Mouse (Mus musculus): ENCODE results near the gene Prss45.
A peak's percentile ranks its signal among the peaks of the same experiment; 100 is the strongest.

Gene Prss45

DNA sequence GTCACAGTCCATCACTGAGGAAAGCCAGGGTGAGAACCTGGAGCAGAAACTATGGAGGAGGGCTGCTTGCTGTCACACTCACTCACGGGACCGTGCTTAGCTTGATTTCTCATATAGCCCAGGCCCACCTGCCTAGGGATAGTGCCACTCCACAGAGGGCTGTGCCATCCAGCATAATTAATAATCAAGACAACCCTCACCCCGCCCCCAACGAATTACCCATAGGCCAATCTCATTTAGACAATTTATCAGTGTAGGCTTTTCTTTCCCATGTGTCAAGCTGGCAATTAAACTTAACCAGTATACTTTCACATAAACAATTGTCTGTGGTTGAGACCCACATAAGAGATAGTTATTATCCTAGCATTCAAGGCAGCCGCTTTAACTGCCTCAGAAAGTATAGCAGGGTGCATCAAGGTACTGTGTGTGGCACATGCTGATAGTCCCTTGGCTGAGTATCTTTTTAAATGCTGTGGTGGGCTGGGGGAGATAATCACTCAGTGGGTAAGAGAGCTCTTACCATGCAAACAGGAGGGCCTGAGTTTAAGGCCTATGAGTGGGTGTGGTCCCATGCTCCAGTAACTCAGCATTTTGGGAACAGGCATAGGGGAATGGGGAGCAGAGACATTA, 24.7 kb downstream of the Prss45 start:
- no peak for DNase-seq

DNA sequence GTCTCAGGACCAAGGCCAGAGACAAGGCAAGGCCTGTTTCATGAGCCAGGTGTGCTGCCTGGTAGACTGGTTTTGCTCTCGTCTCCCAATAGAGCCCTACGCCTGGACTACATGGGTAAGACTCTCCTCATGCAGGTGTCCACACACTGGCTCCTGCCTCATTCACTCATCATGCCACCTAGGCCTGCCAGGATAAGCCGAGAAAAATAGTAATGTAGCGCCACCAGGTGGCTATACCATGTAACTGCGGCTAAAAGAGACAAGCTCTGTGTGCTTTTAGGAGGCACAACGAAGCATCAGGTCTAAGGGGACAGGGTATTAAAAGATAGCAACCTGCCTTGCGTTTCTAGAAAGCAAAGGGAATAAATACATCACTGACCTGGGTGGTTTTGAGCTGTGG, 36.6 kb downstream of the Prss45 start:
- DNase-seq = peak; percentile 66

DNA sequence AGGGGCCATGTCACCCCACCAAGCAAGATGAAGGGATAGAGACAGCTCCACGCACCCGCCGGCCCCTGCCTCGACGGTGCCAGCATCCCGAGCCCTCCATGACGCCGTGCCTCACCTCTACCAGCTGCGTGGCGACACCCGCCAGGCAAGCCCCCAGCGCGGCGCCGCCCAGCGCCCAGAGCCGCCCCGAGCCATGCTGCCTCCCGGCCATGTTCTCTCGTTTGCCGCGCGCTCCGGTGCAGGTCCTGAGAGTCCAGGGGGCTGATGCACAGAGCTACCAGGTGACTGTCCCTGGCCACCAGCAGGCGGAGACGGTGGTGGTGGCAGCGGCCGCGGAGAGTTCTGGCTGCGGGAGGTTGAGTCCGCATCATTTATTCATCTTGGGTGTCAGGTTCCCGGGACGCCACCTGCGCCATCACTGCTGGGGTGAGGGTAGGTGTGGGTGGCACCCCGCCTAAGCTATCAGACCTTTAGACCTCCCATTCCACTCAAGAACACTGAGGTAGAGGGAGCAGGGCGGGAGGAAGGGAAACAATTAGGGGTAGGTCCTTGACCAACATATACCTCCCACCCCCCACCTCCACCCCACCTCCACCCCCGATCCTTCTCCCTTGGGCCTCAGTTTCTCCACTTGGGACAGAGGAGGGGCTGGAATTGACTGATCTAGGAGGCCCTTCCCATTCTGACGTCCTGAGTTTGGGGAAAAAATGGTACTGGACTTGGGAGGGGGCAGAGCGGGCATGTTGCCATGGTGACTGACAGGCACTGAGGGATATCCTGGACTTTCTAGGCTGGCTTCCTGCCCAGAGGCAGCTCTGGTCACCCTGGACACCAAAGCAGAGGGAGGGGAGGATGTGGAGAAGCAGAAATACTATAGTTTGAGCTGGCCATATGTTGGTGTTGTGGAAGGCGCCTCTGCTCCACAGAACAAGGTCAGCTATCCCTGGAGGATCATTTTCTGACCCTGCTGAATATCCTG, 39.6 kb downstream of the Prss45 start:
- DNase-seq = peak; percentile 43

DNA sequence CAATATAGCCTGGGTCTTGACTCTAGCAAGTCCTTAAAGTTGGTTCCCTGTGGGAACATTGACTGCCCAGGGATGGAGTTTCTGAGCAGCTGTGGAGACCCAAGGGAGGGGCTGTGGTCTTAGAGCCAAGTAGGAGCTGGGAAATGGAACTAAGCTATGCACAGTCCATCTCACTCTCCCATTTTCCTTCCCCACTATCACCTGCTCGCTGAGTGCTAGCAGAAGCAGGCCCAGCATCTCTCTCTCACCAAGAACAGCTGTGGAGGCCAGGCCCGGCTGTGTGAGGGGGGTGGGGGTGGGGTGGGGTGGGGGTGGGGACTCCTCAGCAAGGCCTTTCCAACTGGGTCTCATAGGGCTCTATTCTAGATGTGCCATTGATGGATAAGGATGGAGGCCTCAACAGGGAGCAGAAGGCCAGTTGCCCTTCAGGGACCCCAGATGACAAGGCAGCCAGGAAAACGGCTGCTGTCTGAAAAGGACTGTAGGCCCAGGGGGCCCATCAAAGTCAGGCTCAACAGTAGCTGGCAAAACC, 40.3 kb downstream of the Prss45 start:
- no peak for DNase-seq

DNA sequence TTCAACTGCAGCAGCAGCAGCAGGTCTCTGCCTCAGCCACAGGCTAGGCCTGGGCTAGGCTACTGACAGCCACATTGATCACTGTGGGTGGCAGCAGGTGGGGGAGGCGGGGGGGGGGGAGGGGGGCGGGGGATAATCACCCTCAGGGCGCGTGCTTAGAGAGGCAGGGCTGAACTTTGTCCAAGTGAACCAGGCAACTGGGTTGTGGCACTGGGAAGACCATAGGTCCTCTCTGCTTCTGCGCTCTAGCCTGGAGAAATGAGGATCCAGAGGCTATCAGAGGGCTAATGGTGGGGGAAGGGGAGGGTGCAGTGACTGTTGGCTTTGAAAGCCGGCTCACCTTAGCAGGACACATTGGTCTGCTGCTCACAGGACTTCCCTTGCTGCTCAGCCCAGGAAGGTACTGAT, 40.9 kb downstream of the Prss45 start:
- DNase-seq = peak; percentile 56

DNA sequence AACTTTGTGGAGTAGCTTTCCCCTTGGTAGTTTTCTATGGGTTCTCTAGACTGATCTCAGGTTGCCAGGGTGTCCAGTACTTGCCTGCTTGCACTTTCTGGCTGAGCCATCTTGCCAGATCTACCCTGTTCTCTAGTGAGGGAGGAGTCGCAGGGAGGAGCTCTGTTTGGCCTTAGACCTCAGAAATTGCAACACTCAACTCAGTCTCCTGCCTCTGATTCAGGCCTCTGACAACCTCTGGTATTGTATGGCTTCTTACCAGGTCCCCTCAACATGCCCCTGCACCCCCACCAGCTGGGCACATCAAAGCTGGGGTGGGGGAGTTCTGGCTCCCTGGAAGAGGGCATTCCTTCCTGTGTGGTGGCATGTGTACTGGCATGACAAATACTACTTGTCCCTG, 43.0 kb downstream of the Prss45 start:
- DNase-seq = no peak

DNA sequence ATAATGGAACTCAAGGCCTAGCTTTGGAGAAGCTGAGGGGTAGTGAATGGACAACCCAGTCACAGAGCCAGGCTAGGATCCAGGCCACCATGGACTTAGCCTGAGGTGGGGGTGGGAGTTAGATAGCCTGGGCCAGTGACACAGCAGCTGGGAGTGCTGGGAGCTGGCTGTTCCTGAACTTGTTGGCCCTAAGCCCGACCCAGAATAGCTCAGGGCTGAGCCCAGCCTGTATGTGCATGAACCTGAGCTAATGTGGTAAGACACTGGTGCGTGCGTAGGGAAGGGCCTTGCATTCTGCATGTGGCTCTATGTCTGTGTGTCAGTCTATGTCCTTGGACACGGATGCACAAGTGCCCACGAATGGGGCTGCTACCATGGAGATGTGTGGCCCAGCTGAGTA, 43.5 kb downstream of the Prss45 start:
- DNase-seq = peak; percentile 74

DNA sequence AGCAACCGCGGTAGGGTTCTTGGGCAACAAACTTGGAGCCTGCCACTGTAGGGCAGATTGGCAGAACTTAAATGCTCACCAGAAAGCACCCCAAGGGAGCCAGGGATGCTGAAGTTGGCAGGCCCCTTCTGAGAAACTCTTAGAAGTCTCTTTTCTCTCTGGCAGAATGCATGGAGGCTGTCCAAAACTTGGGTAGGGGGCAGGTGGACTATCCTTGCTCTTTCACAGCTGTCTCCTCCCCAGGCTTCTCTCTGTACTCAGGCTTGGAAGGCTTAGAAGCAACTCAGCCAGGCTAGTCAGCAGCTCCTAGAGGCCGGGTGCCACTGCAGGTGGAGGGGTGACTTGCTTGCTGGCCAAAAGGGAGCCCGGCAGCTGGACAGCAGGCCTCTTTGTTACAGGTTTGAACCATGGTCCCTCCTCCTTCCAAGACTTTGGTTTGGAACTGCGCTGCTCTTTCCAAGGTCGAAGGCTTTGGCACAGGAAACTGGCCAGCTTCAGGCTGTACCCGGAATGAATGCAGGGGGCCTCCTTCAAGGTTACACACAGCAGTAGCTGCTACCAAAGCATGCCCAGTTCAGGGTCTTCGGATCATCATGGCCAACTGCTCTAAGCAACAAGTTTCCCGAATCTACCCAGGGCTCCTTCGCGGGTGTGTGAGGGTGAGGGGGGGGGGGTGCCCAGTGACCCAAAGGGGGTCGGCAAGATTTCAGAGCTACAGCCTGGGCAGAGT, 45.0 kb downstream of the Prss45 start, which contains the start of gene Als2cl:
Als2cl (plus strand) TSS at position 680 of the 730 bp plus-strand sequence.
- DNase-seq = peak; percentile 76

DNA sequence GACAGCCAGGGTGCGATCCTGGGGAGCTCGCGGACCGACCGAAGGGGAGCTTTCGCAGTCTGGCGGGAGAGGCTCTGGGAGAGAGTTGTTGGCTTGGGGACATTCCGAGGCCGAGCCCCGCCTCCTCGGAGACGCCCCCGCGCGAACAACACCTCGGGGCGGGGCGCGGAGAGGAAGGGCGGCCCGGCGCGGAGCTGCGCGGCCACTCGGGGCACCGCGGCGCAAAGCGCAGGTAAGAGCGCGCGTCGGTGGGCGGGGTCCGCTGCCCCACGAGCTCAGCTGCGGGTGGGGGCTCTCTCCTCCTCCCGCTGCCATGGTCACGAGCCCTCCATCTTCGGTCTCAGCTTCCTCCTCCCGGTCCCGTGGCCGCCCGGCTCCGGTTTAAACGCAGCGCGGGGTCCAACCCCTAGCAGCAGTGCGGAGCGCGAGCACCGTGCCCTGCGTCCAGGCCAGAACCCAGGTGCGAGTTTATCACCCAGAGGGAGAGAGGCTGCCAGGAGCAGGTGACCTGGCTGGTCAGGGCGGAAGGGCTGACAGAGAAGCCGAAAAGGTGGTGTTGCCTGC, 45.7 kb downstream of the Prss45 start, which contains the start of gene Tmie:
Tmie (minus strand) TSS at position 116 of the 564 bp plus-strand sequence.
- DNase-seq = peak; percentile 92

DNA sequence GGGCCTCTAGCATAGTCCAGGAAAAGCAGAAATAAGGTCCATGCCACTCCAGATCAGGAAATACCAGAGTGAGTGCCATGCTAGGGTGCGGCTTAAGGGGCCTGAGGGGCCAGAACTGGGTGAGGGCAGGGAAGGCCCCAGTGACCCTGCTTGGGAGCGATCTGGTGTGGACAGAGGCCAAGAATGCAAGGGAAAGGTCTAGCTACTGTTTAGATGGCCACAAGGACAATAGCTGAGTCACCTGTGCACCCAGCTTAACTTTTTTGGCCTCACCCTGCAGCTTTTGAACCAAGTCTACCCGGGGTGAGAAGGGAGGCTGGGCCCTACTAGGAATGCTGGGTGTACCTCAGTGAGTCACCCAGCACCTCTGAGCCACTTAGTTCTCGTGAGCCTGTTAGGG, 46.4 kb downstream of the Prss45 start:
- DNase-seq = peak; percentile 55

DNA sequence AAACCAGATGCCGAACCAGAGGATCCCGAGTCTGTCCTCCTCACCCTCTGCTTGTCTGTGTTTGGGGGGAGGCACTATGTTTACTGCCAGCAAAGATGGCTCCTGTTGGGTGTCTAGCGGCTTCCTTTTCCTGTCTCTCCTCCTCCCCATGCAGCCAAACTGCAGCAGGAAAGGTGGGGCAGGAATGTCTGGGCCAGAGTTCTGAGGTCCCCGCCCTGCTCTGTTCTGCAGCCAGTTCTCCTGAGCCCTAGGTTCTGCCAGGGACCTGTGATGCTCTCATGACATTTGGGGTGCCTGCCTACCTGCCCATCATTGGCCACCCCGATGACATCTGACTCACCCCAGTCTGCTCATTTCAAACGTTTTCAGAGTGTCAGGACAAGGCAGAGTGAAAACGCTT, 47.6 kb downstream of the Prss45 start:
- peak; percentile 50 for DNase-seq

DNA sequence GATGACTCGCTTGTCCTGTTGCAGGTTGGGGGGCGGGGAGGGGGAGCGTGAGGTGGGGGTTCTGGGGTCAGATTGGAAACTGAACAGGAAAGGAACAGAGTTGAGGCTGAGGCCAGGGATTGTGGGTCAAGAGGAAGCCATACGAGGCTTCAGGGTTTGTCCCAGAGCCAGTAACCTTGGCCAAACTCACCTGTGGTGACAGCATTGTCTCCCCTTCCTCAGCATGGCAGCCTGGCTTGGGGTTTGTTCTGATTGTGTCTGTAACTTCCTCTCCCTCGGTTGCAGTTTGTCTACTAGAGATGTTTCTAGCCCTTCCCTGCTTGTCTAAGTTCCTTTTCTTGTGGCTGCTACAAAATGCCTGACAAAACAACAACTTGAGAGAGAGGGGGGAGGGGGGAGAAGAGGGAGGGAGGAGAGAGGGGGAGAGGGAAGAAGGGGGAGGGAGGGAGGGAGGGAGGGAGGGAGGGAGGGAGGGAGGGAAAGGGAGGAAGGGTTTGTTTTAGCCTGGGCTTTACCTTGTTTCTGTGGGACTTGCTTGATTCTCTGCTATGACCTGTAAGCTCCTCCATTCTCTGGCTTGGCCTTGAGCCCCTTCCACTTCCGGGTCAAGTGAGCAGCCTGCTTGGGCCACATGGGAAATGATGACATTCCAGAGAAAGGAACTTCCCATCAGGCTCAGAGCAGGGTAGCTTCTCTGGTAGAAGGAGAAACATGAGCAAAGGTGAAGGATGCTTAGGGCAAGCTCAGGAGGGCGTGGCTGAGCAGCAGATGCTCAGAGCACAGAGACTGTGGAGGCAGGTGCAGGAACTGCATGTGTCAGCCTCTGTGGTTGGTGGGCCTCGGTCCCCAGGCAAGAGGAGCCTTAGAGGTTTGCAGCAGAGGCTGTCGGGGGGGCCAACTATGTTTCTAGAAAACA, 53.3 kb downstream of the Prss45 start:
- DNase-seq = no peak

DNA sequence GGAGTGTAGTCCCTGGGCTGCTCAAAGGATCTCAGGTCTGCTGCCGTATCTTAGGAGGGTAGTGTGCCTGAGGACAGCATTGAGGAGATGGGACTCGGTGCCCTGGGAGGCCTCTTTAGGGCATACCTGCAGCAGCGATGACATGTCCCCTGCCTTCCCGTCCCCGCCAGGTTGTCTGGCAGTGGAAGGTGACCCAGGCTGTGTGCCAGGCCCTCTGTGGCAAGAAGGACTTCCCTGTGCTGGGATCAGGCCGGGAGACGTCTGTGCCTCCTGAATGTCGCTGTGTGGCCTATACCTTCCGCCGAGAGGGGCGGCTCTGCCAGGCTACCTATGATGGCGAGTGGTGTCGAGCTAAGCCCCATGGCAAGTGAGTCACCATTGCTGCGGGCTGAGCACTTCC, 54.5 kb downstream of the Prss45 start:
- DNase-seq = no peak

DNA sequence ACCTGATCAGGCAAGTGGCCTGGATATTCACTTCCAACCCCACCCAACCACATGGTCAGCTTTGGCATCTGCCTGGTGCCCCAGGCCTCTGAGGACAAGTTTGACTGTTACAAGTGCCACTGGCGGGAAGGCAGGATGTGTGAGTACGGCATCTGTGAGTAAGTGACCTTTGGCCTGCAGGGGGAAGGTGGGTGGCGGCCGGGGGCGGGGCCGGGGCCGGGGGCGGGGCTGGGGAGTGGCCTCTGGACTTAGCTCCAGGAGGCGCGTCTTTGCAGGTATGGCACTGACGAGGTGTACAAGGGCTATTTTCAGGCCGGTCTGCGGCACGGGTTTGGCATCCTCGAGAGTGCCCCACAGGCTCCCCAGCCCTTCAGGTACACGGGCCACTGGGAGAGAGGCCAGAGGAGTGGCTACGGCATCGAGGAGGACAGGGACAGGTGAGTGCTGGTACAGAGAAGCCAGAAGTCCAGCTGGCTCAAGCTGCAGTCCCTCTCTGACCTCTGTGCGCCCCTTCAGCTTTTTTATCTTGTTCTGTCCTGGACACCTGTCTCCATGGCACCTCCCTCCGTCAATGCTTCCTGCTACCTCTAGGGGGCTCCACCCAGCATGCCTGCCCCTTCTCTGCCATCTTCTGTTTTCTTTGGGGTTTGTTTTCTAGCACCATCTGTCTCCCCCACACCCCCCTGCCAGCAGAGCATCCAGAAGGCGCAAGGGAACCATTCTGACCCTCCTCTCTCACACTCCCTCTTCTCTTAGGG, 55.8 kb downstream of the Prss45 start:
- peak; percentile 47 for DNase-seq
